Mouse (Mus musculus) retina, postnatal 1 day (tissue): ENCODE measurements around the gene Cacng1.
A peak's percentile ranks its signal among the peaks of the same experiment; 100 is the strongest.

Source experiments
- DNase-seq: peaks from one replicate; pipeline ENCODE4 v3.0.0-alpha.2; 2012

The Cacng1 gene

DNA sequence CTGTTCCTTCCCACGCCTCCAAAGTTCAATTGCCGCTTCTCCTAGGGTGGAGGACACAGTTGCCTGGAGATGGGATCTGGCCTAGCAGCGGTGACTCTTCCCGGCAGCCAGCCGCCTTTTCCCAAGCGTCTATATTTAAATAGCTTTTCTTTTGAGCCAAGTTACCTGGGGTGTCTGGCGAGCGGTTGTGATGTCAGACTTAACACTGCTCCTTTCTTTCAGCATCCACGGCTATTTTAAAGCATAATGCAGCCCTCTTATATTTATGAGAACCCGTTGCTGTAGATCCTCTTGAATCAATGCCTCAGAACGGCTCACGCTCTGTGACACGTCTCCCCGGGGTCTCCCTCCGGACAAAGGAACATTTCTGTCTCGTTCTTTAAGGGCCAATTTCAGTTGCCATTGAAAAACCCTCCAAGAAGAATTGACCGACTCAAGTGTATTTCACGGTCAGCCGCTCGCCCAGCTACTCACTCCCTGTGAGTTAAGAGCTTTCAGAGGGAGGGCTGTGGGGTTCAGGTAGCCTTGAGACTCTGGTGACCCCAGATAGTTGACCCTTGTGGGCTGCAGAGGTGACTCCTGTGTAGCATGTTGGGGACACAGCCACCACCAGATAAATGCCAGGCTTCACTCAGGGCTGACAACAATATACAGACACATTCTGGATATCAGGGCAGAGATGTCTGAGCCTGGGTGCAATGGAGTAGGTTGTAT is 8.3 kb downstream of the Cacng1 start:
- DNase-seq = peak; percentile 44

DNA sequence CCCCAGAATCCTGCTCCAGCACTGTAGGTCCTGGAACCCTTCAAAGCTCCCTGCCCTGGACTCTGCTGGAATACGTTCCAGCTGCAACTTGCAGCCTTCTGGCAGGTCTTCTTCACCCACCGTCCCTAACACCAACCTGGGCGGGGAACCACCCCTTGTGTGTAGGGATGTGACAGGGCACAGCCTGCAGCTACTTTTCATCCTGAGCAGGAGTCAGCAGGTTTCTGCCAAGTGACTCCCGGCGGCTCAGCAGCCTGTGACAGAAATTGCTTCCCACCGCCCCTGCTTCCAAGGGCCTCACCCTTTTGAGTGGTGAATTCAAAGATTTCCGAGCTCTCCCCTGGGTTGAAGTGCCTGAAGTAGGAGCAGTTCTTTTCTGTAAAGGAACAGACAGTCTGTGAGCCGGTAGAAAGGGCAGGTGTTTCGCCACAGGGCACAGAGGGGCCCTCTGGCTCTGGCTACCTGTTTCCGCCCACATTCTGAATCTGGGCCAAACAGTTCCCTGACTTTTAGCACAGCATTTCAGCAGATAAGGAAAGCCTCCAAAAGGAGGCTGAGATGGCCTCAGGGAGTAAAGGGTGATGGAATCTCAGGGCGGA is 10.7 kb downstream of the Cacng1 start:
- DNase-seq = peak; percentile 14

DNA sequence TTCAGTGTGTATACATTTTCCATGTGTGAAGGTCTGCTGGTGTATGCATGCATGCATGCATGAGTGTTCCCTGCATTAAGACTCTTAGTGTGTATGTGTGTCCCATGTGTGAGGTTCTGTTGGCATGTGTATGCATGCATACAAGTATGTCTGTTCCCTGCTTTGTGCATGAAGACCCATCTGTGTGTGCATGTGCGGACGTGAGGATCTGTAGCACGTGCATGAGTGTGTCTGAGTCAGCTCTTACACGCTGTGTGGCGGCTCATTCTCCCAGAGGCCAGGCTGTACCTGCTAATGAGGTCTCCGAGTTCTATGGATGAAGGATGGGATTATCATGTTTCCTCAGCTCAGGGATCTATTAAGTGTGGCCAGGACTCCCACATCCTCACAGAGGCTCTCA is 11.3 kb downstream of the Cacng1 start:
- peak; percentile 15 for DNase-seq

DNA sequence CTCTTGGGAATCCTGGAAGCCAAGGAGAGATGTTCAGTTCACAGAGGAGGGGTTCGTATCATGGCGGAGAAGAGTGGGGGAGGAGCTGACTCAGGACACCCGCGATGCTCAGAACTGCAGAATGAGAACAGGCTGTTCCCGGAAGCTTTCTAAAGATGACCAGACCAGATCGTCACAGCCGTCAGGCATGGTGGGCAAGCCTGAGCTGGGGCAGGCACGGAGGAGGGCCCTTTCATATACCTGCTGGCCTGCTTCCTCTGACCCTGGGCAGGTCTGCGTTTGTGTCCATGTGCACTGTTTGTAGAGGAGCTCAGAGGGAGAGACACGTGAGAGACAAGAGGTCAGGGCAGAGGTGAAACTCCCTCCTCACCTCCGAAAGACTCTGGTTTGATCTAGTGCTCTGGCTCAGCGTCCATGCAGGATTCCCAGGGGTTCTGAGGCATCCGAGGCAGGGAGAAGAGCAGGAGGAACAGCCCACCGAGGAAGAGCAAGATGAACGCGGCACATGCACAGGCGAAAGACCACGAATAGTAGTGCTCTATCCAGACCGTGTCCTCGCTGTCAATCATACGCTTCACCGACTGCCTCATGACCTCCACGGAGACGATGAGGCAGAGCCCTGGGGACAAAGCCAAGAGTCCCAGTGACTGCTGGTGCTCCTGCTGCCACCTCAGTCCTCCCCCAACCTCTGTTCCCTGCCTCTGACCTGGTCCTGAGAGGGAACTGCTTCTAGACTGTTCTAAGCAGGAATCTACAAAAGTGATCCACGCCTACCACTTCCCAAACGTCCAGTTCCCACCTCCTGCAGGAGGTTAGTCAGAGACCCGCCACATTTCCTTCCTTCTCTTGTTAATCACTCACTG is 12.8 kb downstream of the Cacng1 start:
- DNase-seq = peak; percentile 46

DNA sequence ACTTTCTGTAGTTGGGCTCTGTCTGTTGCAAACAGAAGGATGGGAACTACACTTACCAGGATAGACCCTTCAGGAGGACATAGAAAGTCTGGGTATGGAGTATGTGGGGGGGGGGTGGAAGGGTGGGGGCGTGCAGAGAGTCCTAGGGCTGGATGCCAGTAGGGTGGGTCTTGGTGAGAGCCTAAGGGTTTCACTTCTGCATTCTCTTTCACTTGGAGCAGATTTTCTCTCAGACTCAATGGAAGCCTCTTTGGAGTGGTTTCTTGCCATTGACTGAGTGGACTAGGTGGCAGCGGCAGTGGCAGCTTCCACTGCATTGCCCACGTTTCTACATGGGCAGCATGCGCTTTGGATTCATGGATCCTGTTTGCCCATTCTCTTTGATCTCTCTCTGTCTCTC is 16.4 kb downstream of the Cacng1 start:
- DNase-seq = no peak

DNA sequence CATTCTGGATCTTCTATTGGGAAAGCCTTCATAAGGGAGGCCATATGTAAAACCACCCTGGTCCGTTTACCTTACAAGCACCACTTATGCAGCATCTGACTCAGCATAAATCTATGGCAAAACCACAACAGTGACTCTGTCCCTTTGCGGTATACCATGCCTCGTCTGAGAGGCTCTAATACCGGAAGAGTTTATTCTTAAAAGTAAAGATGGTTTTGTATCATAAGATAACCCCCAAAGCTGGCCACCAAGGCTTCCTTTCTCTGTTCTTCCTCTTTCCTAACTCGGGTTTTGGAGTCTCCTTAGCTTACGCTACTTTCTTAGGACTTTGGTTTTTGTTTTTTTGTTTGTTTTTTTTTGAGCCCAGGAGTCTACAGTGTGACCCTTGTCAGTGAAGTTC is 23.0 kb downstream of the Cacng1 start:
- no peak for DNase-seq

DNA sequence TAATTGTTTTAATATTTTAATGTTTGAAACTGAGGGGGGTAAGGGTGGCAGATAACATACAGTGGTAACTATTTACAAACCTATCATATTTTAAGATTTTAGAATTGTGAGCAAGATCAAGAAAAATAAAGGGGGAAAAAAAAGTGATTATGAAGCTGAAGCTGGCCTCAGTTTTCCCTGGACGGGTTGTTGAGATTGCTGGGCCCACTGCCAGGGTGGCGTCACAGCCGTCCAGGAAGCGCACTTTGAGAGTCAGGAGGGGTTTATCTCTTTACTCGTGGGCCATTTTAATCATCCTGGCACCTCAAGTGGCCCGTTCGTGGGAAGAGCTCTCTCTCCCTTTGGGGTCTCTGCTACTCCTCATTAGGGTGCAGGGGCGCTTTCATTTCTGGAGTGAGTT is 24.8 kb downstream of the Cacng1 start:
- peak; percentile 24 for DNase-seq

DNA sequence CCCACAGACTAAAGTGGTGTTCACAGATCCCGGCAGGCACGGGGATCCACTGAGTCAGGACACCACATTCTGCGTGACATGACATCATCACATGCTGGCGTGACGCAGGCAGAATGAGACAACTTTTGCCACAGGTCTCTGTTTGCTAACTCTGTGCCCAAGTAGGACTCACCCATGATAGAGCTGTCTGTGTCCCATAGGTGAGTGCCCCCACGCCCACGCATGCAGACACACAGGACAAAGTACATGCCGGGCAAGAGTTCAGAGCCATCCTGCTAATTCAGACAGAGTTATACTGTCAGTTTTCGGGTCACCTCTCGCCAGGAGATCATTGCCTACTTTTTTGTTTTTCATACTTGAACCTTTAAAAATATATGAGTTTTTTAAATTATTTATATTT is 27.8 kb downstream of the Cacng1 start:
- DNase-seq = no peak

DNA sequence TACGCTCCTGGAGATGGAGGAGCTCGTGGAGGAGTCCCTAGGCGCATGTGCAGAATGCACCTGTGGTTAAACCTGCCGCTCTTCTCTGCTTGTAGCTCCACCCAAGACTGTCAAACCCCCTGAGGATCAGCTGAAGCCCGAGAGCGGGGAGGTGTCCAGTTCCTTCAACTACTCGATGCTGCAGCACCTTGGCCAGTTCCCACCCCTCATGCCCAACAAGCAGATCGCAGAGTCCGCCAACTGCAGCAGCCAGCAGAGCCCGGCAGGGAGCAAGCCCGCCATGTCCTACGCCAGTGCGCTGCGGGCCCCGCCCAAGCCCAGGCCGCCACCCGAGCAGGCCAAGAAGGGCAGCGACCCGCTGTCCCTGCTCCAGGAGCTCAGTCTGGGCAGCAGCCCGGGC is 30.0 kb downstream of the Cacng1 start:
- DNase-seq = no peak

DNA sequence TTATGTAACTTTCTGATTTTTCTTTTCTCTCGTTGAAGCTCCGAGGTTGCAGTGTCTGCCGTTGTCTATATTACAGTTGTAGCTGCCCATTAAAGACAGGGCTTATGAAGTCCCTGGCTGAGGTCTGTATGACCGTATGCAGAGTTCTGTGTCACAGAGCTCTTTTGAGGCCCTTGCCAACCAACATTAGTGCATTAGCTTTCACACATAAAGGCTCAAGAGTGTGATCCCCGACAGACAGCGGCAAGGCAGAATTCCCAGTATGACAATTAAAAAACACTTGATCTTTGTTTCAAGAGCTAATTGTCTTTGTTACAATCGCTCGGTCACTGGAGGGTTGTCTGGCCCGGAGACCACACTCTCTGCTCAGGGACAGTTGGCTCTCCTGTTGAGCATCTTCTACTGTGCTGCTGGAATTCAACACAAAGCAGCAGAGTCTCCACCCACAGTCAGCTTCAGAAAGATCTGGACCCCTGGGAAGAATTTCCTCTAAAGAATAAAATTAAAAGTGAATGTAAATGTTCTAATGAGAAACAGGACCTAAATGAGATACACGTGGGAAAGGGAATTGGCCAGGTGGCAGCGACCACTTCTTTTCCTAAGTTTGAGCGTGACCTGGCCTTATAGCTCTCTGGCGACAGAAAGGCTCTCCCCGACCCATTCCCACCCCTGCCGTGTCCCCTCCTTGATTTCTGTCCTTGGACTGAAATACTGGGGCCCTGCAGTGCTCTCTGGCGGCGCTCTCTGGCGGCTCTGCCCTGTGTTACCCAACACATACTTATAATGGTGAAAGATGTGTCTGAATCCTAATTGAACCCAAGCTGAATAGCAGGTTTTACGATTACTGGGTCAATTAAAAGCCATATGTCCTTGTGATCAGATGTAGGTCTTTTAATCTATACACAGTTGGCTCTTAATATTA is 32.5 kb downstream of the Cacng1 start:
- peak; percentile 67 for DNase-seq

DNA sequence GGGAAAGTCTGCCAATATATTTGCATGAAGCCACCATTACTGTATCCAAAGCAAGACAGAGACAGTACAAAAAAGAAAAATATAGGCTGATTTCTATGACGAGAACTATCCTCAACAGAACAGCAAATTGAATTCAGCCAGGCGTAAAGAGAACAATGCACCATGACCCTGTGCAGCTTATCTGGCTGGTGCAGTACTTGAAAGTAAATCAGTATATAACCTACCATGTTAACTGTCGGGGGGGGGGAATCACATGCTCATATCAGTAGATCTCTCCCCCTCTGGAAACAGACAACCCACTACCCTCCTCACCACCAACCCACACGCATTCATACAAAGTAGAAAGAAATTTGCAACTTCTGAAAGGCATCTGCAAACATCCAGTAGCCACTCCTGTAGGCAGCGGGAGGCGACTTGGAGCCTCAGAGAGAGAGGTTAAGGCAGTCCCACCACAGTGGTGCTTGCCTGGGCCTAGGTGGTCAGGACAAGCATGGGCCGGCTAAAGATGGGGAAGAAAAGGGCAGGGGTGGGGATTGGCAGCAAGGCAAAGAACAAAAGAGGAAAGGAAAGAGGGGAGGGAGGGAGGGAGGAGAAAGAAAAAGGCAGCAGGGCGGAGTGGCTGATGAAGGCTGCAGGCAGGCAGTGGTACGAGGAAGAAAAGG is 33.5 kb downstream of the Cacng1 start:
- DNase-seq = peak; percentile 69

DNA sequence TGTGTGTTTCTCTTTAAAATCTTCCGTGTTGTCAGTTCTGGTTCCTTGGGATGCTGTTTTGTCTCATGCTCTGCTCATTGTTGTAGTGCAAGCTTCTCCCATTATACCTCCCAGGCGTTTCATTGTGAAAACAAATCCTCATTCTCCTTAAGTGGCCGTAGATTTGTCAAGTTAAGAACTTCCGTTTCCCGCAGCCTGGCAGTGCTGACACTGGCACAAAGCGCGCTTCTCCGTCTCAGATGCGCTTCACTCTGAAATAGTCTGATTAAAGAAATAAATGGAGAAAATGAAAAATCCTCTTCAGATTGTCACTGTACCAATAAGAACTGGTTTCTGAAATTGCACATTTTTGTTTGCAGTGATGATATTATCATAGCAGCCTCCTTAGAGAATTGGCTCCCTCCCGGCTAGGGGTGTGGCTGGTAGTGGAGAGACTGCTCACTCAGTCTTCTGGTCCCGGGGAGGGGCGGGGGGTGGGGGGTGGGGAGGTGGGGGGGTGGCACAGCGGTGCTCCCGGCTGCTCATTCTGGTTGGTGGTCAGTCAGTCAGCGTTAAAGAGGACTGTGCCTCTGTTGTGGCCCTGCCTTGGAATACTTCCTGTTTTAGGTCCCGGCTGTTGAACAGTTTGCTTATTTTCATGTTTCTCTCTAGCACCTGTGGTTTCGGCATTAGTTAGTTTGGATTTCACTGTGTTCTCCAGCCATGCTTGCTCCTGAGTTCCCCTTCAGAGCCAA is 39.9 kb downstream of the Cacng1 start:
- DNase-seq = peak; percentile 20

DNA sequence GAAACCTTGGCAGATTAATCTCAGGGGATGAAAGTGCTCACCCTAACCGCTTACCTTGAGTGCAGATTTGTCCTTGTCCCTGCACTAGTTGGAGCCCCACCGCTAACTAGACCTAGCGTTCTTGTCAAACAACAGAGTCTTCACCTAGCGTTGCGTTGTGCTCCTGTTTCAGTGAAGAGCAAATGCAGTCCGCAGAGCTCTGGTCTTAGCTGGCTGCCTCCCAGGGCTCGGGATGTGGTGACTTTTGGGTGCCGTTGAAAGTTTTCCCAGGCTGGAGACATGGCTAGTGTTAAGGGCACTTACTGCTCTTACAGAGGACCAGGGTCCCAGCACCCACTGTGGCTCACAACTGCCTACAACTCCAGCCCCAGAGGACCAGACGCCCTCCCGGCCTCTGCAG is 41.1 kb downstream of the Cacng1 start:
- no peak for DNase-seq

DNA sequence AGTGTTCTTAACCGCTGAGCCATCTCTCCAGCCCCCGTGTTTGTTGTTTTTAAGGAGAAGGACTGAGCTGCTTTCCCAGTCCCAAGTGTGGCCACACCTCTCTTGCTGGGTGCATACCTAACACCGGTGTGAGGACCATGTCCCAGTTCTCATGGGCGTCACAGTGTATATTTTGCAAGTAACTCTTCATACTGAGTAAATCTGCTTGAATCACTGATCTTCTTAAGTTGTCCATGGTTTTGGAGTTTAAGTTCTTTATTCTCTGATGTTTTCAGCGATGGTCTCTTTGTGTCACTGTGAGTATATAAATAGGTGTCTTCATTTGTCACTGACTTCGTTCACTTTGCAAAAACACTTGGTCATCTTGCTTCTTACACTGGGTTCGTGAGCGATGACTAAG is 41.7 kb downstream of the Cacng1 start:
- DNase-seq = no peak

DNA sequence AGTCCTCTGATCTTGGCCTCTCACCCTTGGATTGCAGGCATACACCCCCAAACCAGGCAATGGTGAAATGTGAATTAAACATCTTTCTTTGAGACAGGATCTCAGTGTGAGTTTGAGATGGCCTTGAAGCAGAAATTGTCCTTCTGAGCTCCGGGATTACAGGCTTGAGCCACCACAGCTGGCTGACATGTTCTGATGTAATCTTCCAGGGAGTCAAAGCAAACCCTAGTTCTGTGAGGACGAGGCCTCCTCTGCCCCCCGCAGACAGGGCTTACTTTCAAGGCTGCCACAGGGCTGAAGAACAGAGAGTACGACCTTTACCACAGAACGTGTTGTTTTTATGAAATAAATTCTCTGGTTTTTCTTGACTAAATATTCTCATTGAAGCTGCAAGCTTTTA is 42.3 kb downstream of the Cacng1 start:
- no peak for DNase-seq

DNA sequence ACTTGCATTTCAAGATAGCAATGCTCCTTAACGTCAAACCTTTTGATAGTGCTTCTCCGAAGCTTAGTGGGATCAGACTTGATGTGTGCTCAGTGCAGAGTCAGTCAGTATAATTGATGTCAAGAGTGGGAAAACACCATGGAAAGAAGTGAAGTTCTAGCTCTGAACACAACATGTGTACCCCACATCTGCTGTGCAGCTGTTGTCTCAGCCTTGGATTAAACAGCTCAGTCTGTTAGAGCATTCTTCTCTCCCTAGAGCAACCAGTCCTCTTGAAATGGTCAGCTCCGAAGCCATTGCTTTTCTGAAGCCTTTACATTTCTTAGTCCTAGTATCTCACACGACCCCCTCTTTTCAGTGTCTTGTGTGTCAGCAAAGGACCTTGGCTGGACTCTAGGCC is 47.3 kb downstream of the Cacng1 start:
- DNase-seq = no peak

DNA sequence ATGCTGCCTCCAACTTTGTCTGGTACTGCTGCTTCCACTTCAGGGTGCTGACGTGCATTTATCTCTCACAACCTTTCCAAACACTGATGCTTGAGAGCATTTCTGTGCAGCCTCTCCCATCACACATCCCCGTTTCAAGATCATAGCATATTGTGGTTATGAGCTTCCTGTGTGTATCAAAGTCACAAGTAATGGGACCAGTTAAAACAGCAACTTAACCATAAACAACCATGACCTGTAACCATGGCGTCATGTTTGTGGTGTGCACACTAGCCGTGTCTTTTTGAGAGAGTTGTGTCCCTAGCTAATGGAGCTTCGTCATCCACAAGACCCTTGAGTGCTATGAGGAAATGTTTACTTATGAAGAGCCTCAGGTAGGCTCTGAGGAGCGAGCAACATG is 48.1 kb downstream of the Cacng1 start:
- DNase-seq = no peak

DNA sequence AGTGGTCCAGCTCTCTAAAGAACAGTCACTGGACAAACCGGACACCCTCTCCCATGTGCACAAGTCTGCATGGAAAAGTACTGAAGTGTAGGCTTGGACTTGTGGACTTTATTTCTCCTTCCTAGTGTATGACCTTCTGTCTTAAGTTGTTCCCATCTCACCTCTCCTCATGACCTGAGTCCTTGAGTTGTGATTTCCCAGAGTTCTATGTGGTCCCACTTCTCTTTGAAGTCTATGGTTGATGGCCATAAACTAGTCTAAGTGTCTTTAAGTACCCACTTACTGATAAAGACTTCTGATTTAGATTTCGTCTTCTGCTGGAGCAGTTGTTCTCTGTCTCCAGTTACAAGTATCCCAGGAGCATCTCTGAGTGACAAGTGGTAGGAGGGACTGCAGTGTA is 48.8 kb downstream of the Cacng1 start:
- no peak for DNase-seq

DNA sequence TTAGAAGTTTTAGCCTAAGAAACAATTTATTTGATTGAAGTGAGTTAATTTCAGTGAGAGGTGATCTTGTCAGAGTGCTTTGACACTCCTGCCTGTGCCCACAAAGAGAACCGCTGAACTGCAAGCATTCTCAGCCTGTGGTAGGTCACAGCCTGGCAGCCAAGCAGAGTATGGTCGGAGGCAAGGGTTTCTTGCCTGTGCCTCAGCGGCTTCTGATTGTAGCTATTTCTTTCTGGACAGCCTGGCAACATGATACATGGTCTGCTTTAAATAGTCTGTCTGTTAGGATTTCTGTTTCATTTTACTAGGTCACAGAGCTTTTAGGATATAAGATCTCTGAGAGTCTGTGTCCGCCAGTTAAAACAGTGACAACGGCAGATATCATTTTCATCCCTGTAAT is 53.7 kb downstream of the Cacng1 start:
- DNase-seq = no peak

DNA sequence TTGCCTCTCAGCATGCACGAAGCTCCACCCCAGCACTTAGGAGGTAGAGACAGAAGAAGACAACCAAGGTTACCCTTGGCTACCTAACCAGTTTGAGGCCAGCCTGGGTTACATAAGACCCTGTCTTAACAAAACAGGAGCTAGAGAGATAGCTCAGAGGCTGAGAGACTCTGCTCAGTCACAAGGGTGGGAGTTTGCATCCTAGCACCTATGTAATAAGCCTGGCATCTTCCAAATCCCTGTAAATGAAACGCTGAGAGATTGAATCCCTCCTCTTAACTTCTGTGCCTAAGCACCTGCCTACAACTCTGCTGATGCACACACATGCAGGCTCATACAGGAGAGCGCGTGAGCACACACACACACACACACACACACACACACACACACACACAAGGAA is 55.9 kb downstream of the Cacng1 start:
- DNase-seq = no peak

DNA sequence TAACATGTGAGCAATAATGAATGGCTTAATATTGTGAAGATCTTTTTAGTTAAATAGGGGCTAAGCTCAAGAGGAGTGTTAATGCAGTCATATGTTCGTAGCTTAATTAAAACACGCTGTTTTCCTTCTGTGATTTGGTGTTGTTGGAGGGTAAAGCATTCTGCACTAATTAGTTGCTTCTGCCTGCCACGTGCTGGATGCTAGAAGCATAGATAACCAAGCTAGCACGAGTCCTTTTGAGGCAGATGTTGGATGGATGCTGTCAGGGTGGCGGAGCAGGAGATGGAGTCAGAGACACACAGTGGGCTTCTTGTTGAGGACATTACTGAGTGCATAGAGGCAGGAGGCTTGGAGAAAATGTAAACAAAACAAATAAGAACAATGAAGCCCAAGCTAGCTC is 59.2 kb downstream of the Cacng1 start:
- no peak for DNase-seq

DNA sequence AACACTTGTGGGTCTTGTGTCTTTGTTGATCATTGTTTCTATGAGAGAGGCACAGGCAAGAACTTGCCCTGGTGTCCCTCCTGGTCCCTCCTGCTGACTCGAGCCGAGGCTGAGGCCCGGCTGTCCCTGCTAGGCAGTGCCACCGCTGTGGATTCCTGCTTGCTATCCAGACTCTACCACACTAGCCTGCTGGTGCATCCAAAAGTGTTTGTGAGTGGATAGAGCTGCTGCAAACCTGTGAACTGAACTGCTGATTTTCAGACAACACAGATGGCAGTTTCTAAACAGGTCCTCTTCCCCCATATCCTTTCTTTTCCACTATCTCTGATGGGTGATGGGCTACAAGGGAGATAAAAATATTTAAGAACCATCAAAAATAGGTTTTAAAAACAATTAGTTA is 60.8 kb downstream of the Cacng1 start:
- no peak for DNase-seq
